Mouse (Mus musculus) left cerebral cortex, postnatal 4 days (tissue): ENCODE measurements around the gene Dab2ip. TPM values are rescaled to one million over a fixed set of nuclear protein-coding genes. Genes with fewer than 3 reads are reported as not detected.

Experiments
- DNase-seq: peaks from one replicate; pipeline ENCODE4 v3.0.0-alpha.2; 2022
- intact Hi-C: fragments of 180-260 bp; cut with DNase I; formaldehyde crosslinking; loops from one replicate; pipeline ENCODE4 v1.15.1; 2025
- total RNA-seq, 2 experiments: library from RNA; stranded (reverse); gene quantifications; 2 replicates each; pipeline ENCODE4 v1.2.3; 2021

Dab2ip gene
- total RNA-seq: 100 to 1,000 TPM; 125 to 135 TPM

DNA sequence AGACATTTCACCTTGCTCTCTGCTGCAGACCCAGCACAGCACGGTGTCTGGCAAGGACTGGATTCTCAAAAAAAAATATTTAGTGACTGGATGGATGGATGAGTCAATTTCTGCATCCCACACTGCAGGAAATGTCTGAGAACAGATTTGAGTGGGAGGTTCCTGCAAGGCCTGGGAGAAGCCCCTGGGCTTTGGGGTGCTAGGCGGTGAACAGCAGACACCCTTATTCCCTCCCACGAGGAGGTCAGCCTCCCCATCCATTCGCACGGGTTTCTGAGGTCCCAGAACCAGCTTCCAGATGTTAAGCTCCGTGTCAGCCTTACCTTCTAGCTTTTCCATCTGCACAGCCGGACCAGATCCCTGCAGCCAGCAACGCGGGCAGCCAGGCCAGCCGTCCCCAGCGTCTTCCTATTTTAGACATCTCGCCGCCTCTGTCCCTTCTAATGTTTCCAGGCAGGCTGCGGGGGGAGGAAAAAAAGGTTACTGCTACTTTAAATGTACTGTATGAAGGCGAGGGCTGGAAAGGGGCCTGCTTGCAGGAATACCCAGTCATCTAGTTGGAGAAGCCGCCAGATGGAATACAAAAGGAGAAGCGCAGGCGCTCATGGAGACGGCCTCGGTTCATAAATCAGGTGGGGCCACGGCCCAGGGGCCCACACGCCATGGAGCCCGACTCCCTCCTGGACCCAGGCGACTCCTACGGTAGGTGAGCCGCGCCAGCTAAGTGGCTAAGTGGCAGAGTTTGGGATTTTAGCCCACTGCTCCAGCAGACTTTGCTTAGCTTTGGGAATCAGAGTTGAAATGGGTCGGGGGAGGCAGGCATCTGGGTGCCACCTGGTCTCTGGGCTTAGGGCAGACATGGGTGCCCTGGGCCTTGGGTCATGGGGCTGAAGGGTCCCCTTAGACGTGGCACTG, at the start of gene Dab2ip:
TSS of gene Dab2ip (plus strand) at position 356 of the 915 bp plus-strand sequence.
- intact Hi-C loops: no loop called here

DNA sequence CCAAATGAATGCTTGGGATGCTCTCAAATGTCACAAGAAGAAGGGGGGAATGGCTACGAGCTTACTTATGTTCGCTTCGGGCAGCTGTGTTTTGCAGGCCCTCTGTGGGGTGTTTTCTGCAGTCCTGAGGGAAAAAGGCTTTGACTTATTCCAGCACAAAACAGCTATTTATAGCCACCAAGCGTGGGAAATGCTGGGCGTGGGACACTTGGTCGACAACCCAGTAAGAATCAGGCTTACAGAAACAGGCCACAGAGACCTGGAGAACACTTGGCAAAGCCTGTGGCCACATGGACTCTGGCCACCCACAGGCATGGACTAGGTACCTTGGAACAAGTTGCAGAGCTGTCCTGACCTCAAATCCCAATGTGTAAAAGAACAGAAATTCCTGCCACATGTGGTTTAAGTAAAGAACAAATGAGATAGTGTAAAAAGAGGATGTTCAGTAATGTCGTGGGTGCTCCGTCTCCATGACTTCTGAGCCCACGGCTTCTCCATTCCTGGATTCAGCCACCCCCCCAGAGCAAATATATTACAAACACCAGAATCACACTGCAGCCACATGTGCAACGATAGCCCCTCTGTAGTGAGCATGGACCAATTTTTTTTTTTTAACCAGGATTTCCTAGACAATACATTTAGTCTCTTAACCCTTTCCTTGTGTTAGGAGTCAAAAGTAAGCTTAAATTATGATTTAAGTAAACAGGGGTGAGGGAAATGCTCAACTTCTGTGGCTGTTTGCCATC, 49.3 kb upstream of the Dab2ip start:
- intact Hi-C loops: no loop called here
- DNase-seq: peak; percentile 24

More for the DNA sequence above, at the start of gene Dab2ip:
- peak; percentile 20 for DNase-seq

DNA sequence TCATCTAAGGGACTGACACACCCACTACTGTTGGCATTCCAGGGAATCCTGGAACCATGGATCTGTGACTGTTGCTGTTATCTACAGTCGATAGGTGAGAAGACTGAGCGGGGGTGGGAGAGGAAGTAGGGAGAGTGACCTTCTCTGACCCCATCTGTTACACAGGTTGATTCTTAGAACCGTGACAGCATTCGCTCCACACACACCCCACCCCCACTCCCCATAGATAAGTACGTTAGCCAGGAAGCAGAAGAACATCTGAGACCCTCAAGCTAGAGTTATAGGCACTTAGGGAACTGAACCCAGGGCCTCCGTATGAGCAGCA, 48.8 kb upstream of the Dab2ip start:
- intact Hi-C loops: no loop called here
- no peak for DNase-seq

DNA sequence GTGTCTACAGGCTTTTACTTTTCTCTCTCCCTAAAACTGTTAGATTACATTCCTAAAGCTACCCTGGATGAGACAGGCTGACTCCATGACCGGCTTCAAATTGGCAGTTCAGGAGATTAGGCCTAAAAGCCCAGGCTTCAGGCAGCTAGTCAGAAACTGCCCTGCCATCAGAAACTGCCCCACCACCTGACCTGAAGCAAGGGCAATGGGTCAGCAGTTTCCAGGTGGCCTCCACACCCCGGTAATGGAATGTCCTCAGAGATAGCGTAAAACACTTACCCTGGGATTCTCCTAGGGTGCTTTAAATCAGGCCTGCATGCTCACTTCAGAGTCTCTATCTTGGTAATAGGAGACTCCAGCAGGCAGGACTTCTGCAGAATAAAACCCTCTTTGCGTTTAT, 48.2 kb upstream of the Dab2ip start:
- intact Hi-C loops: no loop called here
- DNase-seq: no peak

DNA sequence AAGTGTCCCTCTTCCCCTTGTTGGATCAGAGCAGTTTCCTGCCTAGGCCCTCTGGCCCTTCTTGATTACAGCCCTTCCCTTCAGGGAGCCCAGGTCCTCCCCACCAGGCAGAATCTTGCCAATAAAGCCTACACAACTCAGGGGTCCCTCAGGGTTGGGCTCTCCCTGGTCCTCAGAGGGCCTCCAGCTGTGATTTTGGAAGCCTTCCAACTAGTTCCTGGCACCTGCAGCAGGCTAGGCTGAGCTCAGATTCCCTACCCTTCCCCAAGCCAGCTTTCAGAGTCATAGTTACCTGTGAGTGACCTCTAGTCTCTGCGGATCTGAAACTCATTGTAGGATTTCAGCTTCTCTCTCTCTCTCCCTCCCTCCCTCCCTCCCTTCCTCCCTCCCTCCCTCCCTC, 47.1 kb upstream of the Dab2ip start:
- no peak for DNase-seq
- intact Hi-C loops: no loop called here

DNA sequence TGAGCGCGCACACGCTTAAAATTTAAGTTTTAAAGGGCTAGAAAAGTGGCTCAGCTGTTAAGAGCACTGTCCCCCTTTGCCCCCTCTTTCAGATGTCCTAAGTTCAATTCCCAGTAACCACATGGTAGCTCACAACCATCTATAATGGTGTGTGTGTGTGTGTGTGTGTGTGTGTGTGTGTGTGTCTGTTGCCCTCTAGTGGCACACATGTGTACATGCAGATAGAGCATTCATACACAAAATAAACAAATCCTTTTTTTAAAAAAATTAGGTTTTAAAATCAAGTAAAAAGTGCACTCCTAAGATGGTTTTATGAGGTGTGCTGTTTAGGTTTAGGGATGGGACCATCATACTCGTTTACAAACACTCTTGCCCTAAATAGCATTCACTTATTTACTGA, 45.8 kb upstream of the Dab2ip start:
- no peak for DNase-seq
- intact Hi-C loops: no loop called here

DNA sequence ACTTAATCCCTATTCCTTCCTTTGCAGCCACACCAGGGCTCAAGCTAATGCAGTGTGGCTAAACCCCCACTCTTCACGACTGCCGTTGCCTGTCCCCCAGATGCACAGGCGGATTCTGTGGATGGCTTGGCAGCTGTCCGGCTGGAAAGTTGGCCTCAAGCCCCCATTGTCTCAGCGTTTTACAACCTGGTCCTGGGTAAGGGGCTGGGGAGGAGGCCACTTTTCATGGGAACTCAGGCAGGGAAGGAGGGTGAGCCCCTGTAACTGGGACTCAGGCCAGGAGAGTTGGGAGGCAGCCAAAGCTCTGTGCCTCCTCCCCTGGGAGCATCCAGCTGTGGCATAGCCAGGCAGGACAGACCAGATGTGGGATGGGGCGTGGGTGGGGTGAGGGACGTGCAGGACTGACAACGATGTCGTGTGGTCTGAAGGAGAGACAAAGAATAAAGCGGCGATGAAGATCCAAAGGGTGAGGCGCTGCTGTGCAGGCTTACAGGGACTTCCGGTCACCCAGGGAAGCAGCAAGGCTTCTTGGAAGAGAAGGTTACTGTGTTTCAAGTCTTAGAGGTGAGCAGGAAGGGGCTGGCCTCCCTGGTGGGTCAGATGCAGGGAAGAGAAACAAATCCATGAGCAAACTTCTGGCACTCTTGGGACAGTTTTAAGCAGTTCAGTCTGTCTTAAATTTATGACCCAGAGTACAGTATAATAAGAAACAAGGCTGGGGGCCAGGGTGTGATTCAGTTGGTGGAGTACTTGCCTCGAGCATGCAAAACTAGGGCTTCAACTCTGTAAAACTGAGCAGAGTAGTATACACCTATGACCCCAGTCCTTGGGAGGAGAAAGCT, 43.8 kb upstream of the Dab2ip start:
- peak; percentile 78 for DNase-seq
- intact Hi-C loops: no loop called here

DNA sequence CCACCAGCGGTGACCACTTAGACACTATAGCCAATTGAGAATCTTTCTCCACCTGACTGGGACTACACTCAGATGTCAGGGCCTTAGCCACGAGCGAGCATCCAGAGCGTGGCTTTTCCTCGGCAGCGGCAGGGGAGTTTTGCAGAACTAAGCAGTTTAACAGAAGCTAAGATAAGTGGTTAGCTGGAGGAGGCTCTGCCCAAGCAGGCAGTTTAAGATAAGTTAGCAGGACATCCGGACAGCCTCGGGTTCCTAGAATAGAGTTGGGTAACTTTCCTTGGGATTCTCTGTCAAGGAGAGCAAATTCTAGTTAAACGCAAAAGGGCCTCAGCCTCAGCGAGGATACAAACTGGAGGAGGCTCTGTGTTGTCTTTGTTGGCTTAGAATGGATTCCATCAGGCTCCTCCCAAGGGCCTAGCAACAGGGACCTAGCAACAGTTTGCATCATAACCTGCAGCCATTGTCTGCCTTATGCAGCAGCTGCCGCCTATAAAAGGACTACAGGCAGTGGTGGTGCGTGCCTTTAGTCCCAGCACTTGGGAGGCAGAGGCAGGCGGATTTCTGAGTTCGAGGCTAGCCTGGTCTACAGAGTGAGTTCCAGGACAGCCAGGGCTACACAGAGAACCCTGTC, 31.3 kb upstream of the Dab2ip start:
- intact Hi-C loops: no loop called here

DNA sequence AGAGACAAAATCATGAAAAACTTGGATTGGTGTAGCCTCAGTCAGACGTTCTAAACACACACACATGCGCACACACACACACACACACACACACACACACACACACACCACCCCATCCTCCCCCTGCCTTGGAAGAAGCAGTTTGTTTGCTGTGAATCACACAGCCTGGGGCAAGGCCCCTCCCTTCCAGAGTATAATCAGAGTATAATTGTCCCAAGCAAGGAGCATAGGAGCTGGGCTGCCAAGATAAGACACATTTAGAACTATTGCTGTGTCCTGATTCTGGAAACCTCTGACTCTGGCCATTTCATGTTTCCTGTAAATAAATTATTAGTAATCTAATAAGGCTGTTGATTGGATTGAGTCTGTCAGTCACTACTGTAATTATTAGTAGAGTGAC, 29.0 kb upstream of the Dab2ip start:
- intact Hi-C loops: no loop called here
- DNase-seq: no peak

More for the DNA sequence above, 31.3 kb upstream of the Dab2ip start:
- DNase-seq: no peak

DNA sequence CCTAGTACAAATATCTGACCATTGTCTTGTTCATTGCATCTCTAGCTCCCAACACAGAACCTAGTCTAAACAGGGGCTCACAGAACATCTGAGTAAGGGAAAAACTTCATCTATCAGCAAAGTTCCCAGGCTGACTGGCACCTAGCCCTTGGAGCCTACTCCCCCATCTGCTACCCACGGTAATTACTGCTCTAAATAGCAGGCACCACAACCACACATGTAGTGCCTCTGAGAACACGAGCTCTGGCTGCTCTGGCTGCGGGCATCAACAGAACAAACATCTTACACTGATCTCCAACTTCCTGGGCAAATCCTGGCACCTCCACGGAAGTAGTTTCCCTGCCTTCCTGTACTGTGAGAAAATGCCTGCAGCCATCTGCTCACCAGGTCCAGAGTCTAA, 28.2 kb upstream of the Dab2ip start:
- DNase-seq: no peak
- intact Hi-C loops: loop anchor here (10.0 kb wide), 1 partner anchor 685 kb away; no protein-coding TSS in a partner anchor

DNA sequence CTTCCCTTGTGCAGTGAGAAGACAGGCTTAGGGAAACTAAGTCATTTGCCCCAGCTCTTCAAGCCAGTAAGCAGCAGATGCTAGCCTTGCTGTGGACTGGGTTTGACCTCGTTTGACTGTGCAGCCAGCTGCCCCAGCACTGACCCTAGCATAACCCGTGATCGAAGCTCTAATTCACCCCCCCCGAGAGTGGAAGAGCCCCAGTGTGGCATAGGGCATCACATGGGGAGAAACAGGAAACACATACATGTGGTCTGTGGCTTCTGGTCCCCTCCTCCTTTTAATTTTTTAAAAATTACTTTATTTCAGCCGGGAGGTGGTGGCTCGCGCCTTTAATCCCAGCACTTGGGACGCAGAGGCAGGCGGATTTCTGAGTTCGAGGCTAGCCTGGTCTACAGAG, 27.3 kb upstream of the Dab2ip start:
- DNase-seq: no peak
- intact Hi-C loops: loop anchor here (10.0 kb wide), 1 partner anchor 684 kb away; no protein-coding TSS in a partner anchor

DNA sequence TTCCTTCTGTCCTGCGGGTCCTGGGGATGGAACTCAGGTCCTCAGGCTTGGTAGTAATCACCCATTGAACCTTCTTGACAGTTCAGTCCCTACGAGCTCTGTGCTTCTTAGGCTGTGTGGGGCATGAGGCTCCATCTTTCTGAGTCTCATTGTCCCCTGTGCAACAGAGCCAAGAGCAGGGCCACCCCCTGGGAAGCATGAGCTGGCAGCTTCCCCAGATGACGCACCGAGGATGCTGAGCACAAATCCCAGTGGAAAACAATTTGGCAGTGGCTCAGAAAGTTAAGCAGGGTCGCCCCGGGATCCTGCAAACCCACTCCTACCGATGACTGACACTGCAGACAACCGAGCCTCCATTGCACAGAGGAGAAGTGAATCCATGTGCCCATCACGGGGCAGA, 24.4 kb upstream of the Dab2ip start:
- DNase-seq: peak; percentile 52
- intact Hi-C loops: loop anchor here (10.0 kb wide), 1 partner anchor 681 kb away; no protein-coding TSS in a partner anchor

DNA sequence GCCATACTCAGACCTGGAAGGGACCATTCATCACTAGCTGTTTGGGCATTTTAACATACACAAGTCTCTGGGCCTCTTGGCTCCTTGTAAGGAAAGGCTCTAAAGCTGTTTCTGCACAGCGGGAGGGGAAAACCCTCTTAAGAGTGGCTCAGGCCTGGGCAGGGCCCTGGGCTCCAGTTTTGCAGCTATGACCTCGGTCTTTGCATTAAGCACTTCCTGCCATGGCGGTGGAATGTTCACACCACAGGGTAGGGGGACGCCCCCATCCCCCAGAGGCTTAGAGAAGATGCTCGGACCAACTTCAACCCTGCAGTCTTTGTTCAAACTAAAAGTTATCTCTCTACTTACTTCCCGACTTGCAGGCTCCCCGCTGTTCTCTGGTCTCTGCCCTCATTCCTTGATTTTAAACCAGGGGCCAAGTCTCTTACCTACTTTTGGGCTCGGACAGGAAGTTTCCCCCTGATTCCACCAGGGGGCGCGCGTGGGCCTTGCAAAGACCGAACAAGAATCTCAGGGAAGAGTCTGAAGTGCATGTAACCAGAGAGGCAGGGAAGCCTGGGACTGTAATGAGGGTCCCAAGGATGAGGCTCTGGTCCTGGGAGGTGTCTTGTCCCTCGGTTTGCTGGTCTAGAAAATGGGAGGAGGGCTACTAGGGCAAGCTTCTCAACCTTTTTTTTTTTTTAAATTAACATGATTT, 18.6 kb upstream of the Dab2ip start:
- DNase-seq: peak; percentile 90
- intact Hi-C loops: loop anchor here (10.0 kb wide), 1 partner anchor 675 kb away; no protein-coding TSS in a partner anchor

DNA sequence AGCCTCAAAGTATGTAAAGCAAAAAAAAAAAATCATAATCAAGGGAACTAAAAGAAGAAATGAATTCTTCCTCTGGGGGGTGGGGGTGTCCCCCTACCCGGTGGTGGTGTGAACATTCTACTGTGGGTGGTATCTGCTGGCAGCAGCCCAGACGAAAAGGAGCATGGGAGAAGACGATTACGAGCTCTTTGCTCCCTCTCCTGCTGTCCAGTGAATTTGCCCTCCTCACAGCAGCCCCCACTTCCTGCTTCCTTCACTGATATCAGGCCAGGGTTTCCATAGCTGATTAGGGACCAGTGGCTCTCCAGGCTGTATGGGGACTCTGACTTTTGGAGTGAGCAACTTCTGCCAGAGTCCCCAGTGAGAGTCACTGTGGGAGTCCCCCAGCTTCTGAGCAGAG, 17.3 kb upstream of the Dab2ip start:
- intact Hi-C loops: loop anchor here (5.0 kb wide), 2 partner anchors 372 to 392 kb away; no protein-coding TSS in a partner anchor
- DNase-seq: no peak

DNA sequence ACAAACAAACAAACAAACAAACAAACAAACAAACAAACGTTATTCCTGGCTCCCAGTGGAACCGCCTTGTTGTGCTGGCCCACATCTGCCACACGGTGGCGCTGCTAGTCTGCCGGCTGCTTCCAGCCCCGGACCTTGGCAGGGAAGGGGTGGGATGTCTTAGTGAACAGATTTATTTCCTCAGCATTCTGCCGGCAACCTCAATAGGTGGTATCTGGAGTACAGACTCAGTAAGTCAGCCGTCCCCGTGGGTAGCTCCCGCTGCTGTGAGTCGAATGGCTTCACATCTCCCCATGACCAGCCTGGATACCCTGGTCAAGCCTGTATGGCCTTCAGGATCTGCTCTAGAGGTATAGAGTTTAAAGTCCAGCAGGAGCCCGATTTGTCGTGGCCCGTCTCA, 13.3 kb upstream of the Dab2ip start:
- intact Hi-C loops: loop anchor here (5.0 kb wide), 3 partner anchors 103 to 388 kb away; no protein-coding TSS in a partner anchor
- DNase-seq: peak; percentile 83

DNA sequence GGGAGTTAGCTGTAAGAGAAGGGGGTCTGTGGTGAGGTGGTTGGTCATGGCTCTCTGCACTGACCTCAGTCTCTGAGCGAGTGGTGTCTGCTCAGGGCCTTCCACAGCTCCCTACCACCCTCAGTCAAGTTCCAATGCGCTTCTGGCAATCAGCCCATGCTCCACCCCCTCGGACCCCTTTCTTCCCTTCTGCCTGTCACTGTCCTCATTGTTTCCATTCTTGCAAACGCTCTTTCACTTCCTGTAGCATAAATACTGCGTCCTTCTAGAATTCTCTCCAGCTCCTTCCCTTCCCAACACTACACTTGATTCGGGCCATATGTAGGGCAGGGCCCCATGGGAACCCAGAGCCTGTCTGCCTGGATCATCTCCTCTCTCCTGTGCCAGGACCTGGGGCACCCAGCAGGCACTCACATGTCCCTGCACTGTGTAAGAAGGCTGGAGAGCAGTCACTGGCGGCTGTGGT, 12.9 kb upstream of the Dab2ip start:
- peak; percentile 87 for DNase-seq
- intact Hi-C loops: loop anchor here (5.0 kb wide), 1 partner anchor 102 kb away; no protein-coding TSS in a partner anchor

DNA sequence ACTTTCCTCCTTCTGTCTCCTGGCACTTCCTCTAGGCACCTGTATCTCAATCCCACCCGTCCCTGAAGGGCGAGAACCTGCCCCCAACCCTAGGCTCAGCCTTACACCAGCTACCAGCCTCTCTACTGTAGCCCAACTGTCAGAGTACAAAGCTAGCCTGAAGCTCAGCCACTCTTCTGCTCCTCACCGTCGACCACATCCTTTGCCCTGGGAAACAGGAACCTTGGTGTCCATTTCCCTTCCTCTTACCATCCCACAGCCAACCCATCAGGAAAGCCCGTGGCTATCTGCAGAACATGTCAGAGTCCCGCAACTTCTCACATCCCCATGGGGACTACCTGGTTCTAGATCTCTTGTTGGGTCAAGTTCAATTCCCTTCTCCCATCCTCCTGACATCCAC, 11.6 kb upstream of the Dab2ip start:
- intact Hi-C loops: loop anchor here (5.0 kb wide), 1 partner anchor 101 kb away; no protein-coding TSS in a partner anchor
- DNase-seq: no peak

DNA sequence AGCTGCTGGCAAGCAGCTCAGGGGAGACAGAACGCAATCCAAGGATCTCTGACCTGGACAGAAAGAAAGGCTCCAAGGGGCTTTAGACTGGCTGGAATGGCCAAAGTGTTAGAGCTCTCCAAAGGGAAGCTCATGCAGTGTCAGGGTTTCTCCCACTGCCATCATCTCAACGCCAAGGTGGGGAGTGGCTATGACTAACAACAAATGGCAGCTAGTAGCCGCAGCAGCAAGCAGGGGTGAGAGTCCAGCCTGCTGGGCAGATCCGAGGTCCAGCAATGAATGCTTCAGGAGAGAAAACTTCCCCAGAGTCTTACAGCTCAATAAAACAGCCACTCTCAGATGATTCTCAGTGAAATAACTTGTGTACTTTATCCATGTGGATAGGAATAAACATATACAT, 8.9 kb upstream of the Dab2ip start:
- intact Hi-C loops: loop anchor here (5.0 kb wide), 1 partner anchor 98 kb away; no protein-coding TSS in a partner anchor

DNA sequence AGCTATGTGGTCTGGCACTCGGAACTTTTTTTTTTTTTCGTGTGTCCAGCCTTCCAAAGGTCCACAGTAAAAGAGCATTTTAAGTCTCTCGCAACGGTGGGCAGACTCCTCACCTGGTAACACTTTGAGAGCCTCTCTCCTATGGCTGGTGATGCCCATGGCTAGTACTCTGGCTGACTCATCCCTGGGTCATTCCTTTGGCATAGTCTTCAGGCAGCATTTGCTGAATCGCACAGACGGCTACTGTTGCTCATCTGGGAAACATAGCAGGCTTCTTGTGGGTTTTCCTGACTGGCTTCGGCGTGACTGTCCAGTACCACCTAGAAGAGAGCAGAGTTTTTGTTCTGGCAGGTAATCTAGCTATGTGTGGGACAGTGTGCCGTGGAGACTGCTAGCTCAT, 8.0 kb upstream of the Dab2ip start:
- DNase-seq: no peak
- intact Hi-C loops: no loop called here

More for the DNA sequence above, 8.9 kb upstream of the Dab2ip start:
- DNase-seq: no peak
